Mouse (Mus musculus) stomach, embryonic 14.5 days (tissue): ENCODE measurements around the gene Alkbh2. TPM values are rescaled to one million over a fixed set of nuclear protein-coding genes. Genes with fewer than 3 reads are reported as not detected.

ENCODE experiments used
- ATAC-seq: fragments of 200-750 bp; cut with Nextera tagmentation; 2 replicates; pipeline ENCODE4 v1.8.0; 2017; ENCODE audit warnings: low read depth, moderate TSS enrichment; ENCODE audit not compliant: insufficient number of reproducible peaks, insufficient read depth, low FRiP score
- H3K27ac ChIP-seq: fragments of 300-500 bp; sonication (generic); 2 replicates; pipeline ENCODE4 v1.5.1; 2014; ENCODE audit warnings: mild to moderate bottlenecking, low read length, moderate library complexity, mixed read lengths
- H3K27me3 ChIP-seq: fragments of 300-500 bp; sonication (generic); 2 replicates; pipeline ENCODE4 v1.6.1; 2014; ENCODE audit warnings: low read length, control low read depth, mixed read lengths; ENCODE audit not compliant: control insufficient read depth, insufficient read depth
- H3K36me3 ChIP-seq: fragments of 300-500 bp; sonication (generic); 2 replicates; pipeline ENCODE4 v1.6.1; 2014; ENCODE audit warnings: mild to moderate bottlenecking, control low read depth, low read length, moderate library complexity, mixed read lengths; ENCODE audit not compliant: control insufficient read depth, insufficient read depth
- H3K4me1 ChIP-seq: fragments of 300-500 bp; sonication (generic); 2 replicates; pipeline ENCODE4 v1.6.1; 2014; ENCODE audit warnings: low read length, control low read depth, mixed read lengths; ENCODE audit not compliant: control insufficient read depth, insufficient read depth
- H3K4me2 ChIP-seq: fragments of 300-500 bp; sonication (generic); replicated peaks from 2 replicates; pipeline ENCODE4 v1.6.1; 2014; ENCODE audit warnings: low read depth, low read length, control low read depth
- H3K4me3 ChIP-seq: fragments of 300-500 bp; sonication (generic); 2 replicates; pipeline ENCODE4 v1.5.1; 2014; ENCODE audit warnings: low read depth, low read length, control low read depth
- H3K9ac ChIP-seq: fragments of 300-500 bp; sonication (generic); replicated peaks from 2 replicates; pipeline ENCODE4 v1.6.1; 2014; ENCODE audit warnings: low read depth, mild to moderate bottlenecking, control low read depth, low read length, moderate library complexity, mixed read lengths
- H3K9me3 ChIP-seq: fragments of 300-500 bp; sonication (generic); 2 replicates; pipeline ENCODE4 v1.6.1; 2016; ENCODE audit warnings: low read depth, low read length, control low read depth; ENCODE audit not compliant: control insufficient read depth
- WGBS: fragments of 180-500 bp; shearing (Covaris S2); extraction: QIAGEN DNeasy Blood & Tissue Kit; methylation state at CpG from one replicate; pipeline ENCODE4 v1.1.7; 2014; 5-methylcytosine and 5-hydroxymethylcytosine counted together
- polyA plus RNA-seq: library from polyadenylated mRNA; unstranded; fragments of >200 nt; fragmentation: Nextera tagmentation; extraction: Ambion mirVana; gene quantifications from 2 replicates; pipeline ENCODE4 v1.2.1, GENCODE M21; 2014

The Alkbh2 gene
- polyA plus RNA-seq, 1 experiment from 2014 or later, result 10.0 TPM

DNA sequence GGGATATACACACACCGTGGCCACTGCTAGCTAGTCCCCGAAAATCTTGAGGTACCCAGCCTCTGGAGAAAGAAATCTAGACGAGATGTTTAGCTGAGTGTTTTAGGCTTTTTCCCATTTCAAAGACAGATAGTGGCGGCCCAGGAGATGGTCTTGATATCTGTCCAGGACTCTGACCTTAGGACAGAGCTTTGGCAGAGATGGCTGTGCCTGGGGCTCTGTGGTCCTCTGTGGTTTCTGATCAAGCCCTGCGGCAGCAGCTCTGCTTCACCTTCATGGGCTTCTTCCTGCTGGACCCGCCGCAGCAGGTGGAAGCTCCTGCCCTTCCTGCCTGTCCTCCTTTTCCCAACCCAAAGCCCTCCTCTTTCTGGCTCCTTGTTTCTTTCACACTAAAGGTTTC lies 42.3 kb upstream of the Alkbh2 start:
- Histone ChIP-seq H3K4me1 (no peaks in the 10 kb centered on the region), H3K36me3 (no peaks in the 10 kb centered on the region), H3K27ac (no peak overlapping the region), H3K4me2 (no peak overlapping the region), H3K4me3 (no peak overlapping the region), H3K9me3 (no peaks in the 10 kb centered on the region), H3K27me3 (no peaks in the 10 kb centered on the region), H3K9ac (no peak overlapping the region)
- 81% methylated on average over 7 of the region's 7 CpGs for WGBS
- ATAC-seq, result no peak

DNA sequence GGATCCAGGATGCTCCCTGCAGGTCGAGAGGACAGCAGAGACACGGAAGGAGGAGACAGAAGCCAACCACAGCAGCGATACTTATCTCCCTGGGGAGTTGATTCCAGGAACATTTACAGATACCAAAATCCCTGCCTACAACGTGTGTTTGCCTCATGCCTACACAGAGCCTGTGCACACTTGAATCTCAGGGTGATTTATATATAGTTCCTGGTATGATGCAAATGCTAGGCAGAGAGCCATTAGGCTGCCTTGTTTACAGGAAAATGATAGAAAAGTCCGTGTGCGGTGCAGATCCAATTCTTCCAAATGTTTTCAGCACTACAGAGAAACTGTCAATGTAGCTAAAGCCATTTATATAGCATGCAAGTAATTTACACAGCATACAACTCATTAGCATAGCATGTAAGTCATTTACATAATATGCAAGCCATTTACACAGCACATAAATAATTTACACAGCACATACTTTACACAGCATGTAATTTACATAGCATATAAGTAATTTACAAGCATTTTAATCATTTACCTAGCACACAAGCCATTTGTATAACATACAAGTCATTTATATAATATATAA lies 35.2 kb upstream of the Alkbh2 start:
- Histone ChIP-seq H3K27ac (no peak overlapping the region), H3K36me3 (no peaks in the 10 kb centered on the region), H3K4me3 (no peak overlapping the region), H3K9ac (no peak overlapping the region), H3K4me2 (no peak overlapping the region), H3K4me1 (no peaks in the 10 kb centered on the region), H3K27me3 (no peaks in the 10 kb centered on the region), H3K9me3 (no peaks in the 10 kb centered on the region)
- 60% methylated on average over 6 of the region's 6 CpGs for WGBS
- ATAC-seq, result no peak

DNA sequence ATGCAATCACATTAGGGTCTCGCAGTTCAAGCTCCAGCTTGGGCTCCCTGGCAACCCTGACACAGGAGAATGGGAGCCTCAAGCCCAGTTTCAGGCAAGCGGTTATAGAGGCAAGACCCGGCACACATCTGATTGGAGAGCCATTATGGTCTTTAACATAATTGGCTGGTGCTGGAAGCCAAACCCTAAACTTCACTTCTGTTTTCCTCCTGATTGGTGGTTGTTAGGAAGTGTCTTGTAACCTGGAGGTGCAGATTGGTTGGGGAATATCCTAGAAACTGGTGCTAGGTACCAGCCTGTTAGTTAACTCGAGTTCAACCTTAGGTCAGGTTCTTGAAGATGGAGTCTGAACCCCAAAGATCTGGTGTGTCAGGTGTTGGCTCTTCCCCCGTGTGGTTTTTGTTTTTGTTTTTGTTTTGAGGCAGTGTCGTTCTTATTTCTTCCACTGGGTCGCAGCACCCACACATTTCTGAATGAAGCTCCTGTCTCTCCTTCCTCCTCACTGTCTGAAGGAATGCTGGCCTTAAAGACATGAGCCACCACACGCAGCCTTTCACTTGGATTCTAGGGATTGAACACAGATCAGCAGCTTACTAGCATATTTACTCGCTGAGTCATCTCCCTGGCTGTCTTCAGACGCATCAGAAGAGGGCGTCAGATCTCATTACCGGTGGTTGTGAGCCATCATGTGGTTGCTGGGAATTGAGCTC lies 34.2 kb upstream of the Alkbh2 start:
- H3K36me3 ChIP-seq, result no peaks in the 10 kb centered on the region
- H3K9me3 ChIP-seq, result no peaks in the 10 kb centered on the region
- no peak overlapping the region for H3K27ac ChIP-seq
- H3K4me3 ChIP-seq, result no peak overlapping the region
- no peak overlapping the region for H3K9ac ChIP-seq
- 49% methylated on average over 12 of the region's 12 CpGs for WGBS
- no peak for ATAC-seq
- H3K4me1 ChIP-seq, result no peaks in the 10 kb centered on the region
- H3K4me2 ChIP-seq, result no peak overlapping the region
- no peaks in the 10 kb centered on the region for H3K27me3 ChIP-seq

DNA sequence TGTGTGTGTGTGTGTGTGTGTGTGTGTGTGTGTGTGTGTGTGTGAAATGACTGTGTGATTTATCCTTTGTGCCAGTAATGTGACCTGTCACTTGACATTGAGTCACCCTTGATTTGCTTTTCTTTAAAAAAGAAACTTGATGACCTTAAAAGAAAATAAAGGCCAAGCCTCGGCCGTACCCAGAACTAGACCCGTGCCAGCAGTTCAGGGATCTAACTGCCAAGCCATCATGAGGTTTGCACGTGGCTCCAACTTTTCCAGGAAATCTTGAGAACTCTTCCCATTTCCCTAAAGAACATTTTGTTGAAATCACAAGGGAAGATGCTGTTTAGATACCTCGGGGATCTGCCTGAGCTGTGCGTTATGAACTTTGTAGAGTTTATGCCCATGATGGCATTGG lies 33.4 kb upstream of the Alkbh2 start:
- Histone ChIP-seq H3K27ac (no peak overlapping the region), H3K9ac (no peak overlapping the region), H3K4me1 (no peaks in the 10 kb centered on the region), H3K36me3 (no peaks in the 10 kb centered on the region), H3K4me3 (no peak overlapping the region), H3K4me2 (no peak overlapping the region), H3K9me3 (no peaks in the 10 kb centered on the region), H3K27me3 (no peaks in the 10 kb centered on the region)
- no peak for ATAC-seq
- WGBS, result 76% methylated on average over 6 of the region's 6 CpGs

DNA sequence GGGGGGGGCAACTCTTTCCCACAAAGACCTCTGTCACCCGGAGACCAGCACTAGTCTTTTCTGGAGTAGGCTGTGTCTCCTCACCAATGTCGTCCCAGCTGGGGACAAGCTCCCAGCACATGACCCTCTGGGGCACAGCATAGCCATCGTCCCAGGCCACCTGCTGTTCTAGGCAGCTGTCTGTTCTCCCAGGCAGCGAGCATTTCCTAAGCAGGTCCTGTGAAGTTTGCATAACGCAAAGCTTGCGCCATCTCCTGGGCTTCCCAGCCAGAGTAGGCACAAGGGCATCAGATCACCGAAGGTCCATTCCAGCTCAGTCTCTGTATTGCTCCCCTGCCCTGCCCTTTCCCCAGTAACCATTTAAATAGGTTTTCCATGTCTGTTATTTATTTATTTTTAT lies 29.2 kb upstream of the Alkbh2 start:
- Histone ChIP-seq H3K36me3 (no peaks in the 10 kb centered on the region), H3K9ac (no peak overlapping the region), H3K4me1 (no peaks in the 10 kb centered on the region), H3K4me2 (no peak overlapping the region), H3K4me3 (no peak overlapping the region), H3K27me3 (no peaks in the 10 kb centered on the region), H3K9me3 (no peaks in the 10 kb centered on the region), H3K27ac (no peak overlapping the region)
- no peak for ATAC-seq
- 56% methylated on average over 7 of the region's 7 CpGs for WGBS

DNA sequence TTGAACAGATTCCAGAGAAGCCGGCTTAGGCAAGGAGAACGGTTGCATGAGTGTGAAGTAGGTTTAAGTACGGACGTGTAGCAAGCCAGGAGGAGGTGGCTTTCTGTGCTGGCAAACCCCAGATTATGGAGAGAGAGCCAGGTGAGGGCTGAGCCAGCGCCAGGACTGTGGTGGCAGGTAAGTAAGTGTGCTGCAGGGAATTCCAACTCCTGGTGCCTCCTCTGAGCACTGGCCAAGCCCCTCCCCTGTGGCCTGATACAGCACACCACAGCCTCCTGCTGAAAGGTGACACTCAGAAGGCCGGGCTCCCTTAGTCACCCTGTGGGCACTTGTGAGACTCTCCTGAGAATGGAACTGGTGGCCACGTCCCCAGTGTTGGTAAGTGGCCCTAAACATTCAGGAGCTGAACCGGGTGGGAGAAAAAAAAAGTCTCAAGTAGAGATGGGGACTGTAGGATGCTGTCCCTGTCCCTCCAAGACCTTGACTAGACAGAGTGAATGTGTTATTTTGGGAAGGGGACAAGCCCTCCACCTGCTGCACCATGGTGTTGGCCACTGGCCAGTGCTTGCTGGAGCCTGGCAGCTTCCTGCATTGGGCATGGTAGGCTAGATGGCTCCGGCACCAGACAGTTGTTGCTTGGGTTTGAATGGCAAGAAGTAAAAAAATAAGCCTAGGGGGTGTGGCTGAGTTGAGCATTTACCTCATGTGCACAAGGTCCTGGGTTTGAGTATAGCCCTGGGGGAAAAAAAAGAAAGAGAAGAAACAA lies 27.3 kb upstream of the Alkbh2 start:
- Histone ChIP-seq H3K27ac (no peak overlapping the region), H3K36me3 (no peaks in the 10 kb centered on the region), H3K9ac (no peak overlapping the region), H3K4me2 (no peak overlapping the region), H3K27me3 (no peaks in the 10 kb centered on the region), H3K4me3 (no peak overlapping the region), H3K4me1 (no peaks in the 10 kb centered on the region), H3K9me3 (no peaks in the 10 kb centered on the region)
- ATAC-seq, result no peak
- 54% methylated on average over 9 of the region's 9 CpGs for WGBS

DNA sequence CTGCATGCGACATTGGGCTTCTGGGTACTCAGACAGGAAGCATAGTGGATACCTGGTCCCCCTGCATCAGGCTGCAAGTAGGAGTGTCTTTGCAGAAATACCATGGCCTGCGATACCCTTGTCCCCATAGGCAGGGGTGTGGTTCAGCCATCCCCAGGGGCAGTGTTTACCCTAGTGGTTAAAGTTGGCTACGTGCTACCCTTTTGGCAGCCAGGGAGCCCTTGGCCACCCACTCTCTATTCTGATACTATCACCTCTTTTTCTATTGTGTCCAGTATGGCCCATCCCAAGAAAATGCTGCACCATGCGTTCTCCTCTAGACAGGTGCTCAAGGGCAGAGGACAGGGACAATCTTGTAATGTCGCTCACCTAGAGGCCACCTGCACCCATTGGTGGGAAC lies 26.7 kb upstream of the Alkbh2 start:
- no peak for ATAC-seq
- 79% methylated on average over 5 of the region's 5 CpGs for WGBS
- Histone ChIP-seq H3K27me3 (no peaks in the 10 kb centered on the region), H3K4me1 (no peaks in the 10 kb centered on the region), H3K9ac (no peak overlapping the region), H3K9me3 (no peaks in the 10 kb centered on the region), H3K4me2 (no peak overlapping the region), H3K27ac (no peak overlapping the region), H3K4me3 (no peak overlapping the region), H3K36me3 (no peaks in the 10 kb centered on the region)

DNA sequence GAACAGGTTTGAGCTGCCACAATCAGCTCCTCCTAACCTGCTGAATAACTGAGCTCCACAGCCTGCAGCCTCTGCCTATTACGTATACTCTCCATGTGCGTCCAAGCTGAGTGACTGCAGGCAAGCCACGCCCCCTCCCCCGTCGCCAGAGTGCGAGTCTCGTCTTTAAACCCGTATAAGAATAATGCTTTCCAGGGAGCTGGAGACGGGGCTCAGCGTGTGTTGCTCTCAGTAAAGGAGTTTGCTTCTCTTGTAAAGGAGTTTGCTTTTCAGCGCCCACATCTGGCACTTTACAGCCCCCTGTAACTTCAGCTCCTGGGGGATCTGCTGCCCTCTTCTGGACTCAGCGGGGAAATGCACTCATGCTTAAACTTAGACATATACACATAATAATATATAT lies 25.5 kb upstream of the Alkbh2 start:
- Histone ChIP-seq H3K4me1 (no peaks in the 10 kb centered on the region), H3K27ac (no peak overlapping the region), H3K4me2 (0 out of 2 replicates have a peak overlapping the region, but pooled peaks have one; percentile 20), H3K27me3 (no peaks in the 10 kb centered on the region), H3K4me3 (peak overlapping the region; percentile 16; the same call in 1 of the 2 replicates), H3K9me3 (0 out of 2 replicates have a peak, but pooled peaks cover under 1% of the 10 kb centered on the region), H3K9ac (no peak overlapping the region), H3K36me3 (no peaks in the 10 kb centered on the region)
- no peak for ATAC-seq
- WGBS, result 6% methylated on average over 12 of the region's 12 CpGs
